Mouse (Mus musculus) natural killer cell, adult 2 months (primary cell): Measurements from ENCODE around the gene Tmem97.
A peak's percentile ranks its signal among the peaks of the same experiment; 100 is the strongest.

Source experiments
- DNase-seq, 2 experiments: peaks; one replicate each; pipeline ENCODE4 v3.0.0; 2022; ENCODE audit warnings: low spot score in 2 of 2

The Tmem97 gene

DNA sequence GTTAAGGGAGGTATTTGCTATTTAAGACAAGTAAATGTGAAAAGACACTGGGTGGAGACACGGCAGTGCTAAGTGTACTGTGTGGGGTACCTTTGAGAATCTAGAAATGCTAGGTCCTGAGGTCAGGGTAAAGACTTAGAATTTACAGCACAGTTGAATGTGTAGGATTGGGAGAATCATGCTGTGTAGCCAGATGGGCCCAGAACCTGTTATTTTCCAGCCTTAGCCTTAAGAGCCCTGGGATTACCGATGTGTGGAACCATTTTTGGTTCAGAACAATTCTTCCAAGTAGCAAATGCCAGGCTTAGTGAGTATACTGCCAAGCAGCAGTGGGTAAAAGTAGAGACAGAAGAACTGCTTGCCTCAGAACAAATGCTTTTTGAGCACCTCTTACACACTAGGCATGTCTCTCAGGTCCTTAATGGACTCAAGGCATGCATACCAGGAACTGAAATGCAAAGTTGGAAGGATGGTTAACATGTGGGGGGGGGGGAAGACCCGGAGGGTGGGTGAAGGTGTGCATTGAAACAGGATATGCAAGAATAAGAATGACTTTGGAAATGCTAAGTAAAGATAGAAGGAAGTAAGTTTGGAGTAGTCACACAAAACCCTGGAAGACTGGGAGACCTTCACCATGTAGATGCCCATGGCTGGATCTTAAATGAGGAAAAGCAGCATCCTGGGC is 37.3 kb downstream of the Tmem97 start:
- no peak for DNase-seq

DNA sequence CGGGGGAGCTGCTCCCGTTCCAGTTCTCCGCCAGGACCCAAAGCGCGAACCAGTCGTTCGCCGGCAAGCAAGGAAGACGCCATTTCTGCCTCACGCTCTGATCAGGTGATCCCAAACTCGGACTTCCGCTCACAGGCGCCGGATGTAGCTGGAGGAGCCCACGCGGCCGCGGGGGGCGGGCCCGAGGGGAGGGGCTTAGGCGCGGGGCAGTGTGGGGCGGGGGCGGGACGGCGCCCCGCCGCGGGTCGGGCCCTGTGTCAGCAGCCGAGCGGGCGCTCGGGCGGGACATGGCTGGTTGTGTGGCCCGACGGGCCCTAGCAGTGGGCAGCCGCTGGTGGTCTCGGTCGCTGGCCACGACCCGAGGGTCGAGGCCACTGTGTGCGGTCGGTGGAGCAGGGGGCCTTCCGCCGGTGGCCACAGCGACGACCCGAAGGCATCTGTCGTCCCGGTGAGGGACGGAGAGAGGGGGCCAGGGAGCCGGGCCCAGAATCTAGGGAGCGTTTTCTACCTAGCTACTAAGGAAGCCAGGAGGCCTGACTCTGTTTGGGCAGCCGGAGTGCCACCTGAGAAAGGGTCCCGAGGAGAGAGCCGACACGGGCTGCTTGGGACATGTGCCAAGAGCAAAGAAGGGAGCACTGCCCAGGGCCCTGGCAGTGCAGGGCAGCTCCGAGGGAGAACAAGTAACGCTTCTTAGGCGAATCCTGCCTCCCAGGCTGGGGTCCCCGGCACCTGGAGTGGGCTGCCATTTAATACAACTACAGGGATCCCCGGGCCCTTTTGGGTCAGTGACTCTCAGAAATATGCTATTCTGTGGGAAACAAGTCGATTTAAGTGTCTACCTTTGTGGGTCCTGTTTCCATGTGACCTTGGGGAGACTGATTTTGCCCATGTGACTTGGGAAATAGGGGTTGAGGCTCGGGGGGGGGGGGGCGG is 38.3 kb downstream of the Tmem97 start, which contains the start of the genes Tmem199 and Poldip2:
Gene Tmem199 (minus strand): TSS at position 148 of the 933 bp plus-strand sequence.
Gene Poldip2 (plus strand): TSS at position 169 of the 933 bp plus-strand sequence.
- DNase-seq = peak; percentile 82 to 89

DNA sequence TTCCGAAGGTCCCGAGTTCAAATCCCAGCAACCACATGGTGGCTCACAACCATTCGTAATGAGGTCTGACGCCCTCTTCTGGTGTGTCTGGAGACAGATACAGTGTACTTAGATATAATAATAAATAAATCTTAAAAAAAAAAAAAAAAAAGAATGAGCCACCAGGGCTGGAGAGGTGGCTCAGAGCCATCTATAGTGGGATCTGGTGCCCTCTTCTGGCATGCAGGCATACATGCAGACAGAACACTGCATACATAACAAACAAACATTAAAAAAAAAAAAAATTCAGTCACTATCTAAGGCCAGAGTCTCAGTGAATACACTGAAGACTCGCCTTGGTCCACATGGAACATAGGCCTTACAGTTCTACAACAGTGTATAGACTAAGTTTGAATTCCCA is 41.4 kb downstream of the Tmem97 start:
- DNase-seq = peak in 1 of 2 experiments; percentile 41

DNA sequence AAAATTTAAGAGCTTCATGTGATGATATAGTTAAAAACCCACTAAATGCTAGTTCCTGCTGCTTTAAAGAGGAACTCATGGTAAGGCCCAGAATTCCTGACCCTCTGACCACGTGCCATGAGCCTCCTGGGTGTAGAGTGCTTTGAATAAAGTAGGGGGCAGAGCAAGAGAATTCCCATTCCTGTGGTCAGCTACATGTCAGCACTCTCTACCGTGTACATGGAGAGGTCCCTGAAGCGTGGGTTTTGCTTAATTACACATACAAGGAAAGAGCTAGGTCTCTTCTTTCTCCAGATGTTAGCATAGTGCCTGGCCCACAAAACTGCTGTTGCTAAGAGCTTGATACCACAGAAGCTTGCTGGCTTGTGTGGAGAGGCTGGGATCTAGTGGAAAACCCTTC is 45.1 kb downstream of the Tmem97 start:
- no peak for DNase-seq

DNA sequence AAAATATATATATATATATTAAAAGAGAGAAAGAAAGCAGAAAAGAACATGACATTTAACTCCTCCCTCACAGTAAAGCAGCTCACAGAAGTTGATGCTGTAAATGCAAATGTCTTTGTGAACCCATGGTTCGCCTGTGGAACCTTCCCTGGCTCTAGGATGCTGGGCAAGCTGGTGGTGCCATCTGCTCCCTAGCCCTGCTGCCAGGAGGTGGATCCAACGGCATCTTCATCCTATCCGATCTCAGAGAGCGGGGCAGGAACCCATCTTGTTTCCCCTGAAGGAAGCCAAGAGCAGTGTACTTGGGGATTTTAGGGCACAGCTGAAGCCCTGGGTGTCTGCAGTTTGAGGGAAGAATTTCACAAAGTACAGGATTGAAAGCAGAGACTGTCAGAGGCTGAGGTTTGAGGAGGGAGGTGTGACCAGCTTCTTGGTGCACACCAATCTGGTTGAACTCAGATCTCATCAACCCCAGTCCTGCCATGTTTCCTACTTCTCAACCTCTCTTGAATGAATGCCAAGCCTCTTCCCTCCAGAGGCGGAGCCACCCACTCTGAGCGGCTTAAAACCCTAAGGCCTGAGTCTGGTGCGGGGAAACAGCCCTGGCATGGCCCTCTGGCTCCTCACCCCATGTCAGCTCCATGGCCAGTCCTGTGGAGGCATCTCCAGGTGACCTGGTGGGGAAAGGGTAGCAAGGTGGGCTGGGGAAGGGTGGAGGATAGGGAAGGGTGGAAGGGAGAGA is 47.5 kb downstream of the Tmem97 start, which contains the start of gene Sebox:
Gene Sebox (plus strand): TSS at position 539 of the 742 bp plus-strand sequence.
- no peak for DNase-seq

DNA sequence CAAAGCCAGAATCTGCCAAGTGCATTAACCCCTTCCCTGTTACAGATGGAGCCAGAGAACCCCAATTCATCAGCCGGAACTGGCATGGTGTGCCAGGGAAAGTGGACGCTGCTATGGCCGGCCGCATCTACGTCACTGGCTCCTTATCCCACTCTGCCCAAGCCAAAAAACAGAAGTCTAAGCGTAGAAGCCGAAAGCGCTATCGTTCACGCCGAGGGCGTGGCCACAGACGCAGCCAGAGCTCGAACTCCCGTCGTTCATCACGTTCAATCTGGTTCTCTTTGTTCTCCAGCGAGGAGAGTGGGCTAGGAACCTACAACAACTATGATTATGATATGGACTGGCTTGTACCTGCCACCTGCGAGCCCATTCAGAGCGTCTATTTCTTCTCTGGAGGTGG is 49.0 kb downstream of the Tmem97 start:
- DNase-seq = no peak

DNA sequence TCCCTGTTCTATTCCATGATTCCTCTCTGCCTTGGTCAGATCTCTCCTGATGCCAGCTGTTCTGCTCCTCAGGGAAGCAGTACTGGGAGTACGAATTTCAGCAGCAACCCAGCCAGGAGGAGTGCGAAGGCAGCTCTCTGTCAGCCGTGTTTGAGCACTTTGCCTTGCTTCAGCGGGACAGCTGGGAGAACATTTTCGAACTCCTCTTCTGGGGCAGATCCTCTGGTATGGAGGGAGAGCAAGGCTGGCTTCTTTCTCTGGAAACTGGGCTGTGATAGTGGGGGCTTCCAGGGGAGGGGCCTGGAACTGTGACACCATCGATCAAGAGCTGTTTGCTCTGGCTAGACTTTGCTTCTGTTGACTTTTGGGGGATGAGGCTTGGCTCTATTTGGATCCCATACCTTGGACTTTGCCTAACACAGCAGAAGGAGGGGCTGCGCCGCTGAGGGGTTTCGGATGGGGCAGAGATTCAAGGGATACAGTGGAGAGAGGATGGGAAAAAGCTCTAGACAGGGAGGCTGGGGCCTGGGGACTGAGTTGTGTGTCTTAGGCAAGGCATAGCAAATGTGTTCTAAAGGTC is 49.9 kb downstream of the Tmem97 start:
- no peak for DNase-seq

DNA sequence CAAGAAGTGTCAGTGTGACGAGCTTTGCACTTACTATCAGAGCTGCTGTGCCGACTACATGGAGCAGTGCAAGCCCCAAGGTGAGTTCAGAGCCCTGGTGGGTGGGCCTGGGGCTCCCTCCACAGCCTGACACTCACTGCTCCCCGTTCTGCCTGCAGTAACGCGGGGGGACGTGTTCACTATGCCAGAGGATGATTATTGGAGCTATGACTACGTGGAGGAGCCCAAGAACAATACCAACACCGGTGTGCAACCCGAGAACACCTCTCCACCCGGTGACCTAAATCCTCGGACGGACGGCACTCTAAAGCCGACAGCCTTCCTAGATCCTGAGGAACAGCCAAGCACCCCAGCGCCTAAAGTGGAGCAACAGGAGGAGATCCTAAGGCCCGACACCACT is 51.0 kb downstream of the Tmem97 start:
- DNase-seq = no peak

DNA sequence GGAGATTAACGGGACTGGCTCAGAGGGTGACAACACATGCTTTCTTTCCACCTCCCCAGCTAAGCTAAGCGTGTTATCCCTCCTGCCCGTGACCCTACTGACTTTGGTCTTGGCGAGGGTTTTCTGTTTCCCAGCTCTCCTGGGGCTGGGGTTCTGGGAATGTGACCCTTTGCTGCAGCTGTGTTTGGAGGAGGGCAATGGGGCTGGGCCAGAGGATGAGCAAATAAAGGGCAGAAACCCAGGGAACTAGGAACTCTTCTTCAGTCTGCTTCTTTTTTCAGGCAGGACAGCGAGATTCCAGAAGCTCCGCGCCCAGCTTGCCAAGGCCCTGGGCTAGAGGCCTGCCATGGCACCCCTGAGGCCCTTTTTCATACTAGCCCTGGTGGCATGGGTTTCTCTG is 51.6 kb downstream of the Tmem97 start, which contains the start of gene Vtn:
Gene Vtn (plus strand): TSS at position 88 of the 400 bp plus-strand sequence.
- DNase-seq = no peak

DNA sequence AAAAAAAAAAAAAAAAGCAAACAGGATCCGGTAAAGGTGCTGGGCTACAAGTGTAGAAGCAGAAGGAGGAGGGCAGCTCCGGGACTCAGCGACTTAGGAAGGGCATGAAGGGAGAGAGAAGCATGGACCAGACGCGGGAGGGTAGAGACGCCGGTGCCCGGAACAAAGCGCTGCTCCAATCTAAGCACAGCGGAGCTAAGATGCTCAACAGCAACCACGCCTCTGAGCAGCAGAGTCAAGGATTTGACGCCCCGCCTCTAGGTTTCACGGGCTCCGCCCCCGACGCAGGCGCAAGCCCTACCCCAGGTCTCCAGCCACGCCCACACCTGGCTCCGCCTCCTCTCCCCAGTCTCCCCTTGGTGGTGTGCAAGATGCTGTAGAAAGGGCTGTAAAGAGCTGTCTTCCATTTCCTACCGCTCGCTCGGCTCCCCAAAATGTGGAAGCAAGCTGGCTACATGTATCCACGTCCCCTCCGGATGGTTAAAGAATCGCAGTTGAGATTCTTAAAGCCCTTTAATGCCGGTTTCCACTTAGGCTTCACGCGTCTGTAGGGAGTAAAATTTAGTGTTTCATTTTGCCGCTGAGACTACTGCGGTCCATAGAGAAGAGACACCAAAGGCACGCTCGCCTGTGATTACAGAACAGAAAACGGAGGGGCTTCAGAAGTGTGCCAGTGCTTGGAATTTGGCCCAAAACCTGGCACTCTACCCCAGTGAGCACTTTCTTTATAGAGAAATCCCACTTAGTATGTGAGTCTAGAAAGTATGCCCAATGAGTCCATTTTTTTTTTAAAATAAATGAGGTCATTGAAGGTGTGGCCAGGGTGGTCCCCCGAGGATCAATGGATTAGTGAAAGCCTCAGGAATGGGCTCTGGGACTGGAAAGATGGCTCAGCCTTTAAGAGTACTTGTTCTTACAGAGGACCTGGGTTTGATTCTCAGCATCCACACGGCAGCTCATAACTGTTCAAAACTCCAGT is 52.7 kb downstream of the Tmem97 start, which contains the start of gene Sarm1:
Gene Sarm1 (minus strand): TSS at position 211 of the 979 bp plus-strand sequence.
- peak; percentile 97 for DNase-seq

DNA sequence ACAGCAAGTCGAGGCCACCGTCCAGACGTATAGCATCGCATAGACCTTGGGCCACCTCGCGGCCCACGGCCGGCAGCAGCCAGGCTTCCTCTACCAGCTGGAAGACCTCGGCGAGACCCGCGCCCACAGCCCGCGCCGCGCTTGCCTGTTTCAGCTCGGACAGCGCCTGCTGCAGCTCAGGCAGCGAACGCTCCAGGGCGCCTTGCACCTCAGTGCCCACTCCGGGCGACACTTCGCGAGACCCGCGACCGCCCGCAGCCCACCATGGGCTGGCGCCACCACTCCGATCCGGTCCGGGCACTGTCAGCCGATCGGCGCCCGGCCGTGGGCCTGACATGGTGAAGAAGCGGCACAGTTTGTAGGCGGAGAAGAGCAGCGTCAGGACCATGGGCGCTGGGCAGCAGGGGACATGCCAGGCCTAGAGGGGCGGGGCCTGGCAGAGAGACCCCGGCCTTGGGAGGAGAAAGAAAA is 53.5 kb downstream of the Tmem97 start:
- peak in 1 of 2 experiments; percentile 29 for DNase-seq

DNA sequence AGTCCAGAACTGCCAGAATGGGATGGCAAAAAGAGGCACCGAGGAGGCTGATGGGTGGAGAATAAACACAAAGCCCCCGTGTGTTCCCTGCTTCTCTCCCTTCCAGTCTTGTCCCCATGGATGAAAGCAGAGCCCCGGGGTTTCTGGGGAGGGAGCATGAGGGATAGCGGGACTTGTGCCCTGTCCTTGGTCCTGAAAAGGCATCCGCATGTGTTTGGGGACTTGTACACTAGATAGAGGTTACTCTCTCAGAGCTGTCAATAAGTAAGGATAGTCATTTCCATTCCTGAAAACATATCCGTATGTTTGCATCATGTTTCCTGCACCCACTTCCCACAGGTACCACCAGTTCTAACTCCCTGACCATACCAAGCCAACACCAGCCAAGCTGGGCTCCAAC is 54.7 kb downstream of the Tmem97 start:
- no peak for DNase-seq
